ENCODE assay signal across 28 mouse cellular contexts in the genomic region with DNA sequence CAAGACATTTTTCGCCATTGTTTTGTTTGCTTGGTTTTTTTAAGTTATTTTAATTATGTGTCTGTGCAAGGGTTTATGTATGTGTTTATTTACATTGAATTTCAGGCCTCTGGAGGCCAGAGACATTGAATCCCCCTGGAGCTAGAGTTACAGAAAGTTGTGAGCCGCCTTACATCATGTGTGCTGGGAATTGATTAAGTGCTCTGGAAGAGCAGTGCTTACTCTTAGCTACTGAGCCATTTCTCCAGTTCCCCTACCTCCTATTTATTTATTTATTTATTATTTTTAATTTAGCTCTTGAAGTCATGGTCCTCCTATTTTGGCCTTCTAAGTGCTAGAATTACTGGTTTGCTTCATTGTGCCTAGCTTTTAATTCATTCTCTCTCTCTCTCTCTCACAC.
"Had no signal": no experiment of that assay in that cellular context is flagged by ENCODE, and none has a peak within 500 bp of the region (broad histone marks: within the 10 kb centered on the region; RNA-seq: fewer than 3 reads in every experiment).

No protein-coding gene starts in this region.

- H3K27ac ChIP-seq: embryonic facial prominence, embryonic 12.5 days; embryonic facial prominence, embryonic 13.5 days; embryonic facial prominence, embryonic 15.5 days; forebrain, embryonic 10.5 days; forebrain, embryonic 12.5 days; forebrain, embryonic 13.5 days; forebrain, embryonic 15.5 days; gastrocnemius, adult 2 months; heart, adult 2 months had no signal

- H3K9ac ChIP-seq: embryonic facial prominence, embryonic 12.5 days; embryonic facial prominence, embryonic 13.5 days; embryonic facial prominence, embryonic 15.5 days; forebrain, embryonic 12.5 days; forebrain, embryonic 13.5 days; forebrain, embryonic 15.5 days; forebrain, postnatal 0 days had no signal

- DNase-seq: cerebellum, adult 2 months; cerebellum, adult 8-10 months; cerebellum, adult 9-10 months; cerebellum, adult 9-11 months; cerebellum, postnatal 10 days; cerebellum, postnatal 14 days; cerebellum, postnatal 25 days; cerebellum, postnatal 36 days; embryo, embryonic 11 days; forebrain, postnatal 0 days; gastrocnemius, adult 2 months; gastrocnemius, postnatal 10 days; gastrocnemius, postnatal 14 days; gastrocnemius, postnatal 25 days; gastrocnemius, postnatal 36 days; heart, adult 11 months; heart, adult 18-20 months; heart, adult 2 months had no signal

- H3K27me3 ChIP-seq: embryonic facial prominence, embryonic 12.5 days; embryonic facial prominence, embryonic 13.5 days; embryonic facial prominence, embryonic 15.5 days; forebrain, embryonic 12.5 days; forebrain, embryonic 13.5 days; forebrain, embryonic 15.5 days had no signal

- H3K9me3 ChIP-seq: embryonic facial prominence, embryonic 12.5 days; embryonic facial prominence, embryonic 13.5 days; embryonic facial prominence, embryonic 15.5 days; forebrain, embryonic 10.5 days; forebrain, embryonic 12.5 days; forebrain, embryonic 13.5 days; forebrain, embryonic 15.5 days had no signal

- H3K4me2 ChIP-seq: embryonic facial prominence, embryonic 12.5 days; embryonic facial prominence, embryonic 13.5 days; embryonic facial prominence, embryonic 15.5 days; forebrain, embryonic 12.5 days; forebrain, embryonic 13.5 days; forebrain, embryonic 15.5 days had no signal

- H3K4me3 ChIP-seq: embryonic facial prominence, embryonic 12.5 days; embryonic facial prominence, embryonic 13.5 days; embryonic facial prominence, embryonic 15.5 days; erythroblast, embryonic 14.5 days; forebrain, embryonic 10.5 days; forebrain, embryonic 12.5 days; forebrain, embryonic 13.5 days; forebrain, embryonic 15.5 days; gastrocnemius, adult 2 months; heart, adult 2 months had no signal

- ATAC-seq: forebrain, embryonic 13.5 days; forebrain, embryonic 14.5 days; forebrain, embryonic 15.5 days; forebrain, embryonic 16.5 days; forebrain, postnatal 0 days had no signal

- H3K4me1 ChIP-seq: embryonic facial prominence, embryonic 12.5 days; embryonic facial prominence, embryonic 13.5 days; embryonic facial prominence, embryonic 15.5 days; forebrain, embryonic 10.5 days; forebrain, embryonic 12.5 days; forebrain, embryonic 13.5 days; forebrain, embryonic 15.5 days had no signal
